Mouse (Mus musculus): ENCODE results near the gene Lst1.

DNA sequence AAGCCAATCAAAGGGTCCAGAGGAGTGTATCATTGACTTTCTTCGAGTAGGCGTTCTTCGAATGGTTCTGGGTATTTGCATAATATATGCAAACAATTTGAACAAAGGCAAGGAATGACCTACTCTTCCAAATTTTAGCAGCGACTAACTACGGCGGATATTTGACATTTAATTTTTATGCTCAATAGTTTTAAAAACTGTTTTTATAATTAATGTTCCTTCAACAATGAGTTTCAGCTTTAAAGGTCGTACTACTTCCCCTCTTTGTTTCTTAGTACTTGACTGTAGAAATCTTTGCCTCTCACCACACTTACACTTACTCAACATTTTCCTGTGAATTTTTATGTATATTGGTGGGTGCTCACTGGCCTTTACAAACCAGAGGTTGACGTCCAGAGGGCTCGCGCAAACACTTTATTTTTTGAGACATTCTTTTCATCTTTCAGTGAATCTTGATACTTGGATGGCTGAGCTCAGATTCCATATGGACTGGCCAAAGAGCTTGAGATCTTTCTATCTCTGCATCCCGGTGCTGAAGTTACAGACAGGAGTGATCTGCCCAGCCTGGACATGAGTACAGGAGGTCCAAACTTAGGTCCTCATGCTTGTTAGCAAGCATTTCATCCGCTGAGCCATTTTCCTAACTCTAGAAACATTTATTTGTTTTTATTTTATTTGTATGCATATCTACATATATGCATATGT, 22.6 kb downstream of the Lst1 start:
- no peak for TF ChIP-seq HCFC1 (IDR thresholded peaks at IDR 0.05; ENCODE audit: borderline replicate concordance, insufficient read depth, low read length)
- no peak for TF ChIP-seq MAFK (IDR thresholded peaks at IDR 0.05; ENCODE audit: insufficient read depth, low read depth, low read length)
- TF ChIP-seq ZNF384 (IDR thresholded peaks at IDR 0.05; ENCODE audit: low read depth, low read length), result no peak
- TF ChIP-seq ZC3H11A (IDR thresholded peaks at IDR 0.05; ENCODE audit: borderline replicate concordance, low read depth, low read length), result no peak
